Mouse (Mus musculus): ENCODE measurements around the gene 9130409I23Rik.
"Not testable (repeated sequence)": the region's sequence is repeated elsewhere in the genome, so short reads cannot be mapped to it uniquely, and the experiment has no call there.

9130409I23Rik gene

DNA sequence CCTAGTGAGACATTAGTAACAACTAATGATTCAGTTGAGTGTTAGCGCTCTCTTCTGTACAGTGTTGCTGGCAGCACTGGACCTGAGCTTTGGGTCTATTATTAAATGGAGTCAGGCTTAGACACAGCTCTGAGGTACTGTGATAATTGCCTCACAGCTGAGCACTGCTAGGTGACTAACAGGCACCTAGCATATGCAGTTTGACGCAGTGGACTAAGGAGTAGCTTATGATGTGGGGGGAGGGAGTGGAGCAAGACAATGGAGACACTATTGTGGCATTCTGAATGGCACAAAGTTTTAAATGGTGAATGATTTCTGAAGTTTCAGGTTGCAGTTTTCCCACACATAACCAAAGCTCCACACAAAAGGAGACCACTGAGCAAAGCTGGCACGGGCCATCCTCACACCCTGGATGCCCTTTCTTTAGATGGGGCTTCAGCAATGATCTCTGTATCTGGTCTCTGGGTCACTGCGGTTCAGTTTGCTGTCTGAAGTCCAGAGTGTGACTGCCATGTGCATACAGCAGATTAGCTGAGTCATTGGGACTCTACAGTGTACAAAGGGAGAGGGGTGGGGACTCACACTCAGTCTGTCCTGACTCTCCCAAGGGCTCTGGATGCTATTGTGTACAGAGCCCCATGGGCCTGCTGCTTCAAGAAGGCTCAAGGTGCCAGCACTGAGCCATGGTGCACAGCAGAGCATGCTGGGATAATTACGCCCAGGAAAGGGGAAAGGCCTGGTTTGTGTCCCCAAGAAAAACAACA is 15.8 kb upstream of the 9130409I23Rik start:
- DNase-seq, result not testable (repeated sequence)

DNA sequence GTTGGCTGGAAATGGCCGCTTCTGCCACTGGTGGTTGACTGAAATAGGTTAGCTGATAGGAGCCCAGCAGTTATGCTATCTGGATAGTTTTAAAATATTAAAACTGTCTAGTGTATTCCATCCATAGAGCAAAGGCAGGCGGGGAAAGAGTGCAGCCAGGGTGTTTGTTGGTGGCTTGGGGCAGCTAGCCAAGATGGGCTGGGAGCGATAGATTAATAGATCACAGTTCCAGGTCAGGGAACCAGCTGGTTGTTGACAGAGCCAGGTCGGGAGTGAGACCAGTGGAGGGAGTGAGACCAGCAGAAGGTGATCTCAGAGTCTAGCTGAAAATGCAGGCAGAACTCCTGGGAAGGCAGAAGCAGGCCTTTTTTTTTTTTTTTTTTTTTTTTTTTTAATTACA is 13.4 kb upstream of the 9130409I23Rik start:
- no peak for DNase-seq

DNA sequence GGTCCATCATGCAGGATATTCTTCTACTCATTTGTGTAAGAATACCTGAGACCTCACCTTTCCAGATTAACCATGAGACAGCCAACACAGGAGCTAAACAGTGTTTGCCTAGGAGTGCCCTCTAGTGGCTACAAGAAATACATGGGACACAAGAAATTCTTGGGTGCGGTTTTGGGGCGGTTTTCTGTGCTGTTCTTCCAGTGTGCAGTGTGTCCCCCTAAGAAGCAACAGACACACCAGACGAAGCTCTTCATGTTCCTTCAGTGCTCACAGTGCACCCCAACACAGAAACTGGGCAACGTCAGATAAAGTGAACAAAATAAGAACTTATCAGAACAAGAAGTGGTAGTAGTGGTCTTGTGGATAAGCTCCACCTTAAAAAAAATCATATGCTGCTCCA is 11.4 kb upstream of the 9130409I23Rik start:
- DNase-seq, result peak in 1 of 2 experiments; percentile 12

DNA sequence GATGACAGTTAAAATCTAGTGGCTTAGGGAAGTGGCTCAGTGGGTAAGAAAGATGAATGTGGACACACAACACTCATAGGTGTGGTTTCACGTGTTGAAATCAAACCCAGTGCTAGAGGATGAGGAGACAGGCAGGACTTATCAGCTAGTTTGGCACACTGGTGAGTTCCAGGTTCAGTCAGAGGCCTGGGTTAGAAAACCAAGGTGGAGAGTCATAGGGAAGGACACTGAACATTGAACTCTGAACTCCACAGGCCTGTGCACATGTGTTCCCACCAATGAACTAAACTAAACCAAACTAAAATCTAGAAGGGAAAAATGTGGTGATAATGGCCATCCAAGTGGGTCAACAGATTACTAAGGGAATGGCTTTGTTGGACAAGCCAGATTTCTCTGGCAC is 3.5 kb upstream of the 9130409I23Rik start:
- no peak for DNase-seq

DNA sequence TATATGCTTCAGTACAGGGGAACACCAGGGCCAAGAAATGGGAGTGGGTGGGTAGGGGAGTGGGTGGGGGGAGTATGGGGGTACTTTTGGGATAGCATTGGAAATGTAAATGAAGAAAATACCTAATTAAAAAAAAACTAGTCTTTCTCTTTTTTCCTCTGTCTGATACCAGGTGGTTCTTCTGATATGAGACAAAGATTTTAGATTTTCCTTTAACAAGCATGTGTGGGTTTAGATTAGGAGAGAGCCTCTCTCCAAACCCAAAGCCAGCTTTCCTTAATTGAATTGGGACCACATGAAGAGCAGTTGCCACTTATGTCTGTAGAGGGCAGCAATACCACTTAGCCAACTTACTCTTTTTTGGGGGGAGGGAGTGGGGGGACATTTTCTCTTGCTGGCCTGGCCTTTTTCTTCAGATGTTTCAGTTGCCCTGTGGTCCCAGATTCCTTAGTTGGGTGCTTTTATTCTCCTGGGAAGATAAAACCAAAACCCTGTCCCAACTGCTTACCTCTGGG is 1.7 kb upstream of the 9130409I23Rik start:
- no peak for DNase-seq

DNA sequence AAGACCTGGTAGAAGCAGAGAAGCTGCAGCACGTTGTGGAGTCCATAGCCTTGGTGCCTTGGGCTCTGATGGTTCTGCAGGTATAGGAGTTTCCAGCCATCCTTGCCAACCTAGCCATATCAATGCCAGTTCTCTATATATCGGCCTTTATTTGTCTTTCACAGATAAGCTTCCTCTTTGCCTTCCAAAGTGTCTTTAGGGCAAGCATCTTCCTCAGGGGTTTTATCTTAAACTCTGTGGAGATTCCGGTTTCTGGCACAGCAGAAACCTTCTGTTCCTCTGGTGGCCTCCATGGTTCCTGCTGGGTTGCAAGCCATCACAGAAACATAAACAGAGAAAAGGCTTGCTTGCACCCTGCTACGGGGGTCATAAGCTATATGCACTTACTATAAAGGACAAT is 1.9 kb downstream of the 9130409I23Rik start:
- DNase-seq, result no peak

DNA sequence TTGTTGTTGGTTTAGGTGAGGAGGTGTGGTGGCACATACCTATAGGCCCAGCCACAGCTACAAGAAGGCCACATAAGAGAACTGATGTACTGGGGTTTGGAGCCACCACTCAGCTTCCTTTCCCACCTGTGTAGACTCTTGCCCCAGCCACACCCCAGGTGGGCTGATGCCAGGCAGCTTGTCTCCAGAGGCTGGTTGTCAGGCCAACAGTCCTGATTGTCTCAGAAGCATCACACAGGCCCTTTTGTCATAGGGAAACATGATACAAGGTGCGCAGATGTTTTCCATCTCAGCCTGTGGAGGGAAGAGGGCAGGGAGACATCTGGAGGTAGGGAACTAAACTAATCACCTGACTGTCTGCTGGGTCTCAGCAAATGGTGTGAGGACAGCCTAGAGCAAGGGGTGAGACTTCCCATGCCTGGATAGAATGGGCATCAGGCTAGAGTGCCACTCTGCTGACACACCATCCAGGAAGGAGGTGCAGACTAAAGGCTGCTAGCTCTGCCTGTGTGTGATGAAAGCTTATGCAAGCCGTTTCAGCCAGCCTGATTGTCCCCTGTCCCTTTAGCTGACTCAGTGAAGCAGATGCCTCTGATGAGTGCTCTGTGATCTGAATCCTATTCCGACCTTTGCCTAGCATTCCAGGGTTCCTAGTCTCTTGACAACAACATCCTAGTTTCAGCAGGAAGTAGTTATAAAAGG is 10.9 kb downstream of the 9130409I23Rik start:
- no peak for DNase-seq

DNA sequence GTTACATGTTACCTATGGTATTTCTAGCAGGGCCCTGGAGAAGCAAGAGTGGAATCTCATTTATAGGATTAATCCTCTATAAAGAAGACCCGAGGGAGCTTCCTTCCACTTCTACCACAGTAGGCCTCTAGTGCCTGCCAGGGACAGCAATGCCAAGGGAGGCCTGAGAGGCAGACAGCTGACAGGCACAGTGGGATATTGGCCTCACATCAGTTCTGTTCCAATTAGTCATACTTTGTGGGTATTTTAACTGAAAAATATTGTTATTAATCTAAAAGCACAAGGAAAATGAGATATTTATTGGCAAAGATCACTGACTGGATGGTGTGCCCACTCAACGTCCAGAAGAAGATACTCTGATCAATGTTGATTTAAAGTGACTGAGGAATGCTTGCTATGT is 13.0 kb downstream of the 9130409I23Rik start:
- no peak for DNase-seq

DNA sequence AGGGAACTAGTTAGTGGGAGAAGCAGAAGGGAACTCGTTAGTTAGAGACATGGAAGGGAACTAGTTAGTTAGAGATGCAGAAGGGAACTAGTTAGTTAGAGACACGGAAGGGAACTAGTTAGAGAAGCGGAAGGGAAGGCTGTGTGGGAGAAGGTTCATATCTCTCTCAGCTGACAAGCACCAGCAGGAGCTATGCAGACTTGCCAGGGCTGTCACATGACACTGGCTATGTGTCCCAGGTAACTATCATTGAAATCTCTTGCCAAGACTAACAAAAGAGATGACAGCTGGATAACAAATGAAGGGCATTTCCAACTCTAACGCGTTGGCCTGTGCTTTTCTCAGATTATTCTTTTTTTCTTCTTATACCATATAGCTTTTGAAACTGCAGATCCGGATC is 13.6 kb downstream of the 9130409I23Rik start:
- no peak for DNase-seq

DNA sequence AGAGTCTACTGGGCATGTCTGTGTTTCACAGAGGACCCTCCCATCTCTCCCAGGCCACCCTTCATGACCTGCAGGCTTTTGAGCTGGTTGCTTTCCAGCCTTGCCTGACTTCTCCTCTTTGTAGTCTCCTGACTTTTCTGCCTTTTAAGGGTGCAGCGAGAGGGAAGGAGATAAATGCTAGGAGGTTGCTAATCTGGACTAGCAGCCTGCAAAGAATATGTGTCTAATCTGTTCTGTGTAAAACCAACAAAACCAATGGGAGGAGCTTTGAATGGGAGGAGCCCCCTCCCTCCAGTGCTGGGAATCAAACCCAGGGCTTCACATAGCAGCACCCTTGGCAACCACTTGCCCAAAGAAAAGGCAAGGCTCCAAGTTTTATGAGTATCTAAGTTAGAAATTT is 17.3 kb downstream of the 9130409I23Rik start:
- no peak for DNase-seq

DNA sequence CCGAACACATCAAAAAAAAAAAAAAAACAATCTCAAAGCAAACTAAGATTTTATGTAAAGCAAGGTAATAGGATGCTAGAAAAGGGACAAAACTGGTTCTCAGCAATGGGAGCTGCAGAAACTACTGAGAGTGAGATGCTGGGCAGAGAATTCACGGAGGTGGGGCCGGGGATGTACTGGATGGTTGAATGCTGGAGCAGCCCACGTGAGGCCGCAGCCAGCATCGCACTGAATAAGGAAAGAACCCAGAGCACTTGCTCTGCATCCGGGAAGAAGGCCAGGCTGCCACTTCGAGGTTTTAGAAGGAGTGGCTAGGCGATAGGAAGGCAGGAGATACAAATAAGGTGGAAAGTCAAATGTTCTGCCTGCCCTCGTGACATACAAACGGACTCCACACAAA is 18.6 kb downstream of the 9130409I23Rik start:
- no peak for DNase-seq

DNA sequence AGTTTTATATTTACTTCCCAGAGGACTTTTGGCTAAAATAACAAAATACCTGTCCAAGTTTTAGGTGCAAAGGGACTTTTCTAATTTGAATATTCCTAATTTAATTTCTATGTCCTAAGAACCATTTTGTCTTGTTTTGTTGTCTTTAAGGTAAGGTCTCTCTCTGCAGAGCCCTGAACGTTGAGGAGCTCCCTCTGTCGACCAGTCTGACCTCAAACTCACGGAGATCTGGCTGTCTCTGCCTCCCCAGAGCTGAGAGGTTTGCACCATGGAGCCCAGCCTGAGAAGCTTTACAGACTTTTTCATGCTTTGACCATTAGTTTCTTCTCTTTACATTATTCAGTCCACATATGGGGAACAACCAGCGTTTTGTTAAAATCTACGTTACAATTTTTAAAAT is 22.0 kb downstream of the 9130409I23Rik start:
- no peak for DNase-seq

DNA sequence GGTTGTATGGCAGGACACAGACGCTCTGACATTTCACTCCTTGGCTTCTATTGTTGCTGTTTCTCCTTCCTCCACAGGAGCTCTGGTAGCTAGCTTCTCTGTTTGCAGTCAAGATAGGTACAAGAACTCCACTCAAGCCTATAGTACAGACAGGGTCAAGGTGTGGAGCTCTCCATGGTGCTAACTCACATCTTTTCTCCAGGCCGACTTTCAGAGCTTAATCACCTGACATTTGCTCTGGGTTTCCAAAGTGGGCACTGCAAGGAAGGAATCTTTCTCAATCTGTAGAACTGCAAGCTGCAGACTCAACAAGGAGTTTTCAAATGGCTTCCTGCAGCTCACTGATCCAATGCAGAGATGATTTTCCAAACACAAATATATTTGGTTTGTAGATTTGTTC is 33.0 kb downstream of the 9130409I23Rik start:
- DNase-seq, result no peak

DNA sequence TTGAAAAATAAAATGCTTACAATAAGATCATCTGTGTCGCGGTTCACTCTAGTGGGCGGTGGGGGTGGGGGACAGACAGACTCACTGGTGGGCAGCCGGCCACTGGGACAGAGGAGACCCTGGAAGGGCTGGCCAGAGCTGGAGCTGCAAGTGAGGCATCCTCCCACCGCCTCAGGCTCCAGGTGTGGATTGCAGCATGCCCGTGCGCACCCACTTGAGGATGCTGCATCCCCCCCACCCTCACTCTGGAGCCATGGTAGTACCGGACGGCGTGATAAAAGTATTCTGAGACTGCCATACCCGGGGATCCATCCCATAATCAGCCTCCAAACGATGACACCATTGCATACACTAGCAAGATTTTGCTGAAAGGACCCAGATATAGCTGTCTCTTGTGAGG is 39.0 kb downstream of the 9130409I23Rik start:
- DNase-seq, result no peak
